Mouse (Mus musculus): ENCODE data around the gene Chst10. TPM values are rescaled to one million over a fixed set of nuclear protein-coding genes. Genes with fewer than 3 reads are reported as not detected.

The Chst10 gene
- total RNA-seq (2022): 10 to 100 TPM; 44.0 to 59.8 (median 53.0) TPM

- peak; percentile 60 to 76 for DNase-seq (ENCODE audit: low spot score in 2 of 2)
Measured at GRCm38 (mm10) chr1:38897431-38898248, at the start of gene Chst10. Gene Chst10 (minus strand): TSS chr1:38898161.

- no peak for DNase-seq (ENCODE audit: low spot score in 2 of 2)
Measured at GRCm38 (mm10) chr1:38939608-38940007, 41.6 kb upstream of the Chst10 start.

DNA sequence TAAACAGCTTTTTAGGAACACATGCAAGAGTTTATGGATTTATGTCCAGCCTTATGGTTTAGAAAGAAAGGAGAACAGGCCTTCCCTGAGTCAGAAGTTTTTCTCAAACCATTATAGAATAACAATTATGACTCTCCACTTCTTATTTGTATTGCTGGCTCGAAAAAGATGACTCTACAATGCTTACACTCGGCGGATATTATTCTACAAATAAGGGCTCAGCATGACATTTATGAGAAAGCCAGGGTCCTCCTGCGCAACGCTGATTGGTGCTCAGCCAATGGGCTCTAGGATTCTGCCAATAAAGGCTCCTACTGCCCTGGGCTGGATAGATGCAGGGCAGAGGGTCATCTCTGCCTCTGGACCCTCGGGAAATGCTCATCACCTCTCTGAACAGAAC lies 40.9 kb upstream of the Chst10 start, which contains the start of gene Nms:
Nms (plus strand) TSS at position 301 of the 400 bp plus-strand sequence.
- no peak for DNase-seq (ENCODE audit: low spot score in 2 of 2)

GRCm38 (mm10) chr1:38936780-38937179 lies 38.8 kb upstream of the Chst10 start:
- peak in 1 of 2 experiments; percentile 12 for DNase-seq (ENCODE audit: low spot score in 2 of 2)

- no peak for DNase-seq (ENCODE audit: low spot score in 2 of 2)
Measured at GRCm38 (mm10) chr1:38934668-38935067, 36.7 kb upstream of the Chst10 start.

- peak; percentile 30 to 32 for DNase-seq (ENCODE audit: low spot score in 2 of 2)
Measured at GRCm38 (mm10) chr1:38930767-38931166, 32.8 kb upstream of the Chst10 start.

DNA sequence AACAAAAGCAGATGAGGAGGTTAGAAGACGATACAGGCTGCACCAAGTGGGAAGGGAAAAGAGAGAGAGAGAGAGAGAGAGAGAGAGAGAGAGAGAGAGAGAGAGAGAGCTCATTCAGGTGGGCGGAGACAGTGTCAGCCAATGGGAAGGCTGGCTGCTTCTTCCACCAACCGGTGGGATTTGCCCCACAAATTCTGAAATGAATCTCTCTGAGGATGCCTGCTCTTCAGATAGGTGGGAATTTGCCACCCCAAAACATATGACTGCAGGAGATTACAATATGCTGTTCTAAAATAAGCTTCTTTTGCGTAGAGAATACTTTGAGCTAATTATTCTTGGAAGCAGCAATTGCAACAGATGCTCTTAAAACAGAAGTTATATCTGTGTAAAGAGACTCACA lies 31.5 kb upstream of the Chst10 start:
- DNase-seq (ENCODE audit: low spot score in 2 of 2): peak; percentile 17 to 25

DNA sequence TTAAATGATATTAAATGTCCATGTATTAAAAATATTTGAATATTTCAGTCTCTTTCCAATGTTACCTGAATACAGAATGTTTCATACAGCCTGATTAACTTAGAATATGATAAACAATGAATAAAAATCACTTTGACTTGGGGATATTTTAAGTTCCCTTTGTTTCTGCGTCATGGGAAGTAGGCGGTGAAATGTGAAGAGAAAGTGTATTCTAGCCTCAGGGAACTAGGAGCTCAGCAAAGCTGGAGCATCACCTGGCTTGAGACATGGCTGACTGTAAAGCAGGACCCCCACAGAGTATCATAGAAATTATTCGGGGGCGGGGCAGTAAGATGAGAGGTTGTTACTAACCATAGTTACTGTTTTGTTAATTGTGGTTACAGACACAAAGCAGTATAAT lies 31.0 kb upstream of the Chst10 start:
- DNase-seq (ENCODE audit: low spot score in 2 of 2): no peak

GRCm38 (mm10) chr1:38903985-38904384 lies 6.0 kb upstream of the Chst10 start:
- no peak for DNase-seq (ENCODE audit: low spot score in 2 of 2)

- no peak for DNase-seq (ENCODE audit: low spot score in 2 of 2)
Measured at GRCm38 (mm10) chr1:38902571-38902970, 4.6 kb upstream of the Chst10 start.

GRCm38 (mm10) chr1:38893081-38893480 lies 4.9 kb downstream of the Chst10 start:
- no peak for DNase-seq (ENCODE audit: low spot score in 2 of 2)

DNA sequence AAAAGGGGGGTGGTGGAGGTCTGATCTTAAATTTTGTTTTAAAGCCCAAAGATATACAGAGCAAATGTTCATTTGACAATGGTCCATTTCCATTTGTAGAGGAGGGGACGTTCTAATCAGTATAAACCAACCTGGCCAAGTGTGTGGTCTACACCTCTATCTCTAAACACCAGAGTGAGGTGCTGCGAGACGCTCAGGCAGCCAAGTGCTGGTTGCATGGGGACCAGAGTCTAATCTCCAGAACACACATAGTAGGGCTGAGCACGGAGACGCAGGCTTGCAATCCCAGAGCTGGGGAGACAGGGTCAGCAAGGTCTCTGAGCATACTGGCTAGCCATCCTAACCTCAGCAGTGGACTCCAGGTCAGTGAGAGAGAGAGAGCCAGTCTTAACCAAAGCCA lies 6.5 kb downstream of the Chst10 start:
- DNase-seq (ENCODE audit: low spot score in 2 of 2): no peak

GRCm38 (mm10) chr1:38888803-38889202 lies 9.2 kb downstream of the Chst10 start:
- no peak for DNase-seq (ENCODE audit: low spot score in 2 of 2)

DNA sequence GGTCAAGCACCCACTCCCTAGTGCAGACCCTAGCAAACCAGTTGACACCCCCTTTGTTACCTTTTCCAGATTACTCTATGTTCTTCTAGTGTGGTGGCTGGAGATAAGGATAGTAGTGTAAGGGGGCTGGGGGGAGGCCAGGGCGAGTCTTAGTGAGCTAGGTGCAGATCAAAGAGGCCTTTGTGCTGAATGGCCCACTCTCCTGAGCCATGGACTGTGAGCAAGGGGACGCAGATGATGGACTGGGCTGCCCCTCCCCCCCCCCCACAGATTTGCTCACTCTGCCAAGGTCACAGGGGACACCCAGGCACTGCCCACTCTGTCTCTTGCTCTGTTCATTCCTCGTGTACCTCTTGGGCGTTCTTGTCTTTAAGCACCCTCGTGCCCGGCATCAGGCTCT lies 10.9 kb downstream of the Chst10 start:
- no peak for DNase-seq (ENCODE audit: low spot score in 2 of 2)

DNA sequence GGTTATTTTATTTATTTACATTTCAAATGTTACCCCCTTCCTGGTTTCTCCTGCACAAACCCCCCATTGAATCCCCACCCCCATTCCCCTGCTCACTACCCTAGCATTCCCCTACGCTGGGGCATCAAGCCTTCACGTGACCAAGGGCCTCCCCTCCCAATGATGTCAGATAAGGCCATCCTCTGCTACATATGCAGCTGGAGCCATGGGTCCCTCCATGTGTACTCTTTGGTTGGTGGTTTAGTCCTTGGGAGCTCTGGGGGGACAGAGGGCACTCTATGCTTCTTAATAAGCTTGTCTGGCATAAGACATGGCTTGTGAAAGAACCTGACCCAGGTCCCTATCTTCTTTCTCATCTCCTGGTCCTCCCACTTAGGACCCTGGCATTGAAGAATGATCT lies 11.4 kb downstream of the Chst10 start:
- DNase-seq (ENCODE audit: low spot score in 2 of 2): no peak

DNA sequence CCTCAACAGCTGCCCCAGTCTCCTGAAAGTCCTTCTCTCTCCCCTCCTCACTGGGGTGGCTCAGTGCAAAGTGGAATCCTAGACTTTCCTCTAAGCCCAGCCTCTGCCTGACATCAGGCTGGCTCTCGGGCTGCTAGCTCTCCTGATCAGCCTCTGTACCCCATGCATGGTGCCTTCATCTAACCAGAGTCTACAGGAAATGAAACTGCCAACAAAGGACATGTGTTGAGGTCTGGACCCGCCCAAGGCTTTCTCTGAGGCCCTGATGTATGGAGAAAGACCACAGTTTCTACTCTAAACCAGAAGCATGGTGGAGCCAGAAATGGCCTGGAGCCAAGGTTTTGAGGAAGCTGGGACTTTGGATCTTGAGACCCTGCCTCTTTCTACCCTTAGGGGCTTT lies 12.0 kb downstream of the Chst10 start:
- no peak for DNase-seq (ENCODE audit: low spot score in 2 of 2)

- no peak for DNase-seq (ENCODE audit: low spot score in 2 of 2)
Measured at GRCm38 (mm10) chr1:38883766-38884165, 14.2 kb downstream of the Chst10 start.

- no peak for DNase-seq (ENCODE audit: low spot score in 2 of 2)
Measured at GRCm38 (mm10) chr1:38882746-38883145, 15.2 kb downstream of the Chst10 start.

- no peak for DNase-seq (ENCODE audit: low spot score in 2 of 2)
Measured at GRCm38 (mm10) chr1:38881366-38881765, 16.6 kb downstream of the Chst10 start.

- DNase-seq (ENCODE audit: low spot score in 2 of 2): no peak
Measured at GRCm38 (mm10) chr1:38876671-38877382, 21.1 kb downstream of the Chst10 start.

DNA sequence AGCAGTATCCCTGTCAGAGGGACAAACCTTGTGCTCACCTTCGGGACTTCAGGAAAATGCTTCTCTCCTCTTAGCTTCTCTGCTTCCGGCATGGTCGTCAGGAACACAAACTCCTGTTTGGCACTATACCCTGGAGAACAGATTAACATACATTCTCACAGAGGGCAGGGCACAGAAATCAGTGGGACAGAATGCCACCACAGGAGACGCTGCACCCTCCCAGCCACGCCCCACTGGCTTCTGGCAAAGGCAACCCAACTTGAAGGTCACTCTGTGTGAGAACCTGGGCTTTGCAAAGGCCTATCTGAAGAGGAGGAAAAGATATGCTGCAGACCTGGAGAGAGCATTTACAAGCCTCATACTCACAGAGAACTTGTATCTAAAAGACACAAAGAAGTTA lies 24.1 kb downstream of the Chst10 start:
- no peak for DNase-seq (ENCODE audit: low spot score in 2 of 2)

DNA sequence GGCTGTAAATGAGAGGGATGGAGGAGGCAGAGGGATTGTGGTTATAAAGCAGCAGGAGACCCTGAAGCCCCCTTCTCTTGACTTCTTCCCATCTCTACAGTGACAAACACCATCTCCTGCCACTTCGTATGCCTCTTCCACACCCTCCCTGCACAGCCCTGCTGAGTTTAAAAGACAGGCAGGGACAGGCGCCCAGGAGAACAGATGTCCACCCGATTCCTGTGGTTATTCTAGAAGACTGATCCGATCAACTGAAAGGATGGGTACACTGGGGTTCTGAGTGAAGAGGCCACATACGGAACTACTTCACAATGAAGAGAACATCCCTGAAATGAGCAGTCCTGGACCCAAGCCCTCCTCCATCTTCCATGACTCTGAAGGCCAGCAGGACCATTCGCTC lies 26.1 kb downstream of the Chst10 start:
- DNase-seq (ENCODE audit: low spot score in 2 of 2): no peak

Measured in layer of hippocampus, adult 8-10 months (tissue).